Mouse (Mus musculus): ENCODE data around the gene Pxmp2.

The Pxmp2 gene

DNA sequence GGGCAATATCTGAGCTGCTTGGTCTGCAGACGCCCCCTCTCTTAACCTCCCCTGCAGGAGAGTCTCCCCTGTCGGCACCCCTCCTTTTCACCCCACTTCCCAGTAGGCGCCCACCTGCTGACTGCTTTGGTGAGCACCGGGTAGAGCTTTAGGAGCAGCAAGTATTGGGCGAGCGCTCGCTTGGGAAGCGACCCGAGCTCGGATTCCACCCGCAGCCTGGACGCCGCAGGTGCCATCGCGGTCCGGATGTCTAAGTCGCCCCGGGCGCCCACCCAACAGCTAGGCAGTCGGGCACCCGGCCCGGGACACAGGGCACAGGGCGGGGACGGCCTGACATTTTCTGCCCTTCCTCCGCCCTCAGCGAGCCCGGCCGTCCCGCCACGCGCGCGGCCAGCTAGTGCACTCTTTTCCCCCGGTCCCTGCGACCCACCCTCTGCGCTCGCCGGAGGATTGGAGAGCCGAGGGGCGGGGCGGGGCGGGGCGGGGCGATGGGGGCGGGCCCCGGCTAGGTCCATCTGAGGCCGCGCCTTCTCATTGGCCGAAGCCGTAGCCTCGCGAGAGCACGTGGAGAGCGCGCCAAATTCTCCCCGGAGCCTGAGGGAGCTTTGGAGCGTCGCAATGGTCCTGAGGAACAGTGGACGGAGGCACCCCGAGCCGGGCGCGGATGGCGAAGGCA, at the start of gene Pxmp2, which contains the start of gene Pole:
Pxmp2 (minus strand) TSS at position 417 of the 676 bp plus-strand sequence.
Pole (plus strand) TSS at position 537 of the 676 bp plus-strand sequence.
- DNase-seq (ENCODE audit: low spot score in 2 of 2) = peak; percentile 94 to 95

DNA sequence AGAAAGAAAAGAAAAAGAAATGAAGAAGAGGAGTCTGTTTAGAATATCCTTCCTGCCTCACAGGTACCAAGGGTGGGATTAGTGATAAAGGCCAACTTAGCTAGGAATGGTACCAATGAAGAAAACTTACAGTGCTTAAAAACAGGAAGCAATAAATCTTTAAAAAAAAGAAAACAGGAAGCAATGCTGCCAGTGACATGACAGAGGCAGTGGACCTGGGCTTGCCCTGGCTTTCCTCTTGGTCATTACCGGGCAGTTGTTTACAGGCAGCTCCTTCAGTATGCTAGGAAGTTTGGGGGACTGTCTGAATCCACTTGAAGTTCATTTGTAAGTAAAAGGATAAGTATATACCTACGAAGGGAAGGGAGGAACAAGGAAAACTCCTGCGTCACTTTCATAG, 44.5 kb upstream of the Pxmp2 start:
- no peak for DNase-seq (ENCODE audit: low spot score in 2 of 2)

DNA sequence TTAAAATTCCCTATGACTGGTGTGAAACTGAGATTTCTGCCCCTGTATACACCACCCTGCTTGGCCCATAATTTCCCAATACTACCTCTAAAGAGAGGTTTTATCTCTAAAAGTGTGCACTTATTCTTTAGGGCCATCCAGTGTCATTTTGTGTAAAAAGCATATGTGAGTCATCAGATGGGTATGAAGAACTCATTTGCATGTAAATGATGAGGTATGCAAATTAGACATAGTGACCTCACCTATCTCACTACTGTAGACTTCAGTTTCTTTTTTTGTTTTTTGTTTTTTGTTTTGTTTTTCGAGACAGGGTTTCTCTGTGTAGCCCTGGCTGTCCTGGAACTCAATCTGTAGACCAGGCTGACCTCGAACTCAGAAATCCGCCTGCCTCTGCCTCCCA, 27.1 kb upstream of the Pxmp2 start:
- DNase-seq (ENCODE audit: low spot score in 2 of 2) = no peak

DNA sequence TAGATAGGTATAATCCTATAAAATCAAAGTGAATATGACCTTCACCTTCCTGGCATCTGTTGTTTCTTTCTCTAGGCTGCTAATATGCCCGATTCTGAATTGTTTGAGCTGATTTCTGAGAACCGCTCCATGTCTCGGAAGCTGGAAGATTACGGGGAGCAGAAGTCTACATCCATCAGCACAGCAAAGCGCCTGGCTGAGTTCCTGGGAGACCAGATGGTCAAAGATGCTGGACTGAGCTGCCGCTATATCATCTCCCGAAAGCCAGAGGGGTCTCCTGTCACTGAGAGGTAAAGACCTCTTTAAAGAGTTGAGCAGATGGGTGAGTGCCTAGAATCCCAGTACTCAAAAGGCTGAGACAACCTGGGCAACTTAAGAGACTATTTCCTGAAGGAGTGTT, 22.9 kb upstream of the Pxmp2 start:
- no peak for DNase-seq (ENCODE audit: low spot score in 2 of 2)

DNA sequence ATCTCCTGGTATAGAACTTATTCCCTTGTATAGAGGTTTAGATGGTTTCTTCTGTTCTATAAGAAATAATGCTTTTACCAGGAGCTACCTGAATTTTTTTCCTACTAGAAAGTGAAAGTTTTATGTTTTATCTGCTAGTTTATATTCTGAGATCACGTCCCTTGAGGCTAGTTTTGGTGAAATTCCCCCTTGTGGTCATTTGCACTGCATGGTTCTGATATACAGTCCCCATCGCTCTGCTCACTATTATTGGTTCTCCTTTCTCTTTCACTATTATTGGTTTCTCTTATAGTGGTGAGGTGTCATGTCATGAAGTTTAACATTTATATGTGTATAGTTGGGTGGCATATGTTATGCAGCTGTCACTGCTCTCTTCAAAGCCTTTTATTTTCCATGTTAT, 14.6 kb upstream of the Pxmp2 start:
- no peak for DNase-seq (ENCODE audit: low spot score in 2 of 2)

DNA sequence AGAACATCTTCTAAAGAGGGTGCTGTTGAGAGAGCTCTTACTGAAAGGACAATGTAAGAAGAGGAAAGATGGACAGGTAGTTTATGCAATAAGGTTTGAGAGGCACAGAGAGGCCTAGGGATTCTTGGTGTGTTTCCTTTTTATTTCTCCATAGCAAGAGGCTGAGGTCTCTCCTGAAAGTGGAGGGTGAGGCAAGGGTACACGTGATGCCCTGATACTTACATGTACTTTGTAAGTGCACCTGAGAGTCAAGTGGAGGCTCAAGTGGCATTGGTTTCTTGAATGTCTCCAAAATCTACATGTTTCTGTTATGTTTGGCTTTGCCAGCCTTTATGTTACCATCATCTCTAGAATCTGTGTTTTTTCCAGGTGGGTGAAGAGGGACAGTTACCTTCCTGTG, 10.7 kb upstream of the Pxmp2 start:
- DNase-seq (ENCODE audit: low spot score in 2 of 2) = no peak

DNA sequence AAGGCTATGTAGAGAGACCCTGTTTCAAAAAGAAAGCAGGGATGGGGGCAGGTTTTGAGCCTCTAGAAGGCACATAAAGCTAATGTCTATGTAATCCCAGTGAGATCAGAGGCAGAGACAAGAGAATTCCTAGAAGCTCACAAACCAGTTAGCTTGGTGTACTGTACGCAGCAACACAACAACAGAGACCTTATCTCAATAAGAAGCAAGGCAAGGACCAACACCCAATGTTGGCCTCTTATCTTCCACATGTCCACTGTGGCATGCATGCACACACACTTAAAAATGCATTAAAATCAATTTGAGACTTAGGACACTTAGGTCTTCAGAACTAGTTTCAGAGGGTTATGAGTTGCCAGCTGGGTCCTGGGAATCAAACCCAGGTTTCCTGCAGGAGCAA, 5.7 kb upstream of the Pxmp2 start:
- DNase-seq (ENCODE audit: low spot score in 2 of 2) = no peak

DNA sequence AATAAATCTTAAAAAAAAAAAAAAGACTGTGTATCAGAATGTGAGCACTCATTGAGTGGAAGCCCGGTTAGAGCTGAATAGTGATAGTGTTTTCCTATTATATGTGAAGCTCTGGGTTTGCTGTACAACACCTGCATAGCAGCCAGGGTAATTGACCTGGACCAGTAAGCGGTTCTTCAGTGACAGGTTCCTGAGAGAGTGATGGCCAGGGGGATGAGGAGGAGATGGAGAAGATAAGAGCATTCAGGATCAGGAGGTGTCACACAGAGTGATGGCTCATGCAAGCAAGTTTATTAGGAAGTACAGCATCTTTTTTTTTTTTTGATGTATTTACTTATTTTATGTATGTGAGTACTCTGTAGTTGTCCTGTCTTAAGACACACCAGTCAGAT, 1.1 kb upstream of the Pxmp2 start:
- DNase-seq (ENCODE audit: low spot score in 2 of 2) = no peak

DNA sequence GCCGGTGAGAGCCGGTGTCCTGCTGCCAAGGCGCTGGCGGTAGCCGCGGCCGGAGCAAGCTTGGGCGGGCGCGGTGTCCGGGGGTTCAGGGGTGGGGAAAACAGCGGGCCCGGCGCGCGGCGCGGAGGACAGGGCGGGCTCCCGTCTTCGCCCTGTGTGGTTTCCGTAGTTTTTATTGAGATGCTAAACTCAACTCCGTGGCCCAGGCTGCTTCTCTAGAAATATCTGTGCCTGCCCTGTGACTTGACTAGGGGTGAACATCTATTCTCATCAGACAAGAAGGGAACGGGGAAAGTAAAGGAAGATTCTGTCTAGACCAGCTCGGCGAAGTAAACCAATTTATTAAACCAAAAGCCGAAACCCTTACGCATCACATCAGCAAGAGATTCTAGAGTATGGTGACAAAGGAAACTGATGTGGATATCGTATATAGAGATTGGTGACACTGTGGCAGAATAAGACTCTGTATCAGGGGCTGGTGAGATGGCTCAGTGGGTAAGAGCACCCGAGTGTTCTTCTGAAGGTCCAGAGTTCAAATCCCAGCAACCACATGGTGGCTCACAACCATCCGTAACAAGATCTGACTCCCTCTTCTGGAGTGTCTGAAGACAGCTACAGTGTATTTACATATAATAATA, 579 bp upstream of the Pxmp2 start:
- DNase-seq (ENCODE audit: low spot score in 2 of 2) = no peak

DNA sequence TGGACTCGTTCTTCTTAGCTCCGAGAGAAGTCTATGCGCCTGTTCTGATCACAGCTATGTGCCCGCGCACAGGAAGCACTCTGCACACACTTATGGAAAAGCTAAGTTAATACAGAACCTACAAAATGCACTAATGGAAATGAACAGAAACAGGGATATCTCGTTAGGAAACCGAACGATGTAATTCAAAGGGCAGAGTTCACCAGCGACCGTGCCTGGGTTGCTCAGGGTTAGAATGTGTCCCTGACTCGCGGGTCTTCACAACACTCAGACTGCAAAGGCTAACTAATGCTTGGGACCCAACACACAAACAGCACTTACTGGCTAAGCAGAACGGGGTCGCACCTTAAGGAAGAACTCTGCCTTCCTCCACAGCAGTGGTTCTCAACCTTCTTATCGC, 830 bp downstream of the Pxmp2 start:
- no peak for DNase-seq (ENCODE audit: low spot score in 2 of 2)

DNA sequence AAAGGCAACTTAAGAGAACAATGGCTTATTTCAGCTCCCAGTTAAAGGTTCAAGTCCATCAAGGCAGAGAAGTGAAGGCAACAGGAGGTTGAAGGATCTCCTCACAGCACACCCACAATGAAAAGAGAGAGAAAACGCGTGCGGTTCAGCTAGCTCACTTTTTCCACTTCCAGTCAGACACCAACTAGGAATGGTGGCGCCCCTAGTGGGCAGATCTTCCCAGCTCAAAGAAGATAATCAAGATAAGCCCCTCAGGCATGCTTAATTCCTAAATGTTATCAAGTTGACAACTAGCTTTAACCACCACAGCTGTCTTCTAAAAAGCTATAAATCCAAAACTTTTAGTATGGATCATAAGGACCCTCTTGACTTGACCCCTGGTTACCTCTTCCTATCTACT, 1.4 kb downstream of the Pxmp2 start:
- DNase-seq (ENCODE audit: low spot score in 2 of 2) = peak; percentile 38 to 63

DNA sequence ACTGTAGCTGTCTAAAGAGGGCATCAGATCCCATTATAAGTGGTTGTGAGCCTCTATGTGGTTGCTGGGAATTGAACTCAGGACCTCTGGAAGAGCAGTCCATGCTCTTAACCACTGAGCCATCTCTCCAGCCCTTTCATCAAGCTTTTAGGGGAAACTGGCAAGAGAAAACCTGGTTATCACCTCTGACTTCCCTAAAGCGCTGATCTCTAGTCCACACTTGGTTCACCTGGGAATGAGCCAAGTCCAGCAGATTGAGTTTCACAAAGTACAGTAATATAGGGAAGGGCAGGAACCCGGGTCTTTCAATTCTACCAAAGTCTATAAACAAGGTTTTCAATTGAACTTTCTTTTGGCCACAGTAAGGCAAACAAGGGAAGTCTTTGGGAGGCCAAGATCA, 4.0 kb downstream of the Pxmp2 start:
- no peak for DNase-seq (ENCODE audit: low spot score in 2 of 2)

DNA sequence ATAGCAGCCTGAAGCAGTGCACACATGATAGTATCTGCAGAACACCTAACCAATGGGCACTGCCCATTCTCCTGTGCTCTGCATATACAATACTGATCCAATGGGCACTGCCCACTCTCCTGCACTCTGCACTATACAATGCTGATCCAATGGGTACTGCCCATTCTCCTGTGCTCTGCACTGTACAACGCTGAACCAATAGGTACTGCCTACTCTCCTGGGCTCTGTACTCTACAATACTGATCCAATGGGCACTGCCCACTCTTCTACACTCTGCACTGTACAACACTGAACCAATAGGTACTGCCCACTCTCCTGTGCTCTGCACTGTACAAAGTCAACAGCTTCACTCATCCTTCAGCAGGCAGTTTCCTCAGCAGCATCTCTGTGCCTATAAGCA, 9.1 kb downstream of the Pxmp2 start:
- DNase-seq (ENCODE audit: low spot score in 2 of 2) = no peak

DNA sequence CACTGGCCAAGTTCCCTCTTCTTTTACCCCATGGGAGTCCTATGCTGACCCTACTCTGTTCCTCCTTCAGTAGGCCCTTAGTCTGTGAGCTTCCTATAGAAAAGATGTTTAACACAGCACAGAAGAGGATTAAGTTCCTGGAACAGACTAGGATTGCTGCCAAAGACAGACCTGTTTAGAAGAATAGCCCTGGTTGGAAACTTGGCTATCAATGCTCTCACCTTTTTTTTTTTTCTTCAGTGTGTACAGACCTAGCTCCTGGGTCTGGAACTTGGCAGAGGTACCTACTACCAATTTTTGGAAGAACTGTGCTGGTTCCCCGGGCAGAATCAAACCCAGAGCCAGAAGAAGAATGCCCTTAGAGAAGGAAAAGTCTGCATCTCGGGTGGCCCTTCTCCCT, 9.6 kb downstream of the Pxmp2 start:
- no peak for DNase-seq (ENCODE audit: low spot score in 2 of 2)

DNA sequence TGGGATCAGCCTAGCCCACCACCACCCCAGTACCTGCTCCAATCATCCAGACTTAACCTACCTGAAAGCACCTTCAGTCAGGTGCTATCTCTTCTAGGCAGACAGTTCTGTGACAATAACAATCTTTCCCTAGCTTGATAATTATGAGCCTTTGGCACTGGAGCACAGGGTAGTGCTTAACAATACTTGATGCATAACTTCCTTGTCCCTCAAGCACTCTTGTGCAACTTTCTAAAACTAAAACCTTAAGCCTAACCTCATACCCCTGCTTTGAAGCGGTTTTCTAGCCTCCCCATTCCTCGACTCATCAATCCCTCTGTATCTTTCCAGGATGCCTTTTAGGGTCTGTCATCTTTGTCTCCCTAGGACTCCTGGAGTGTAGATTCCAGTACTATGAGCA, 11.1 kb downstream of the Pxmp2 start:
- DNase-seq (ENCODE audit: low spot score in 2 of 2) = no peak

DNA sequence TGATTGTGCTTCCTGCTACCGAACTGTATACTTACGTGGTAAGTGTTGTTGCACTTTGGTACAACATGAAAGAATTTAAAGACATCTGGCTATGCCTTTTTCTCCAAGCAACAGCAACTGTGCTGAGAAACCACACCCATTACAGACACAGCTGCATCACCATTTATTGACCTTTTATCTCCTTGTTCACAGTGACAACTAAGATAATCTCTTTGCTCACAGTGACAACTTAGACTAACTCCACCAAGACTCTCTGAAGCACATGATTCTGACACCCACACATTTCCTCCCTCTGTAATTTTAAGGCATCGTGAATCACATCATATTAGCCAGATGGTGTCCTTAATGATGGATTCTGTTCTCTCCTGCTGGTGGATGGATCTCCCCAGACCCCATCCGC, 11.8 kb downstream of the Pxmp2 start:
- no peak for DNase-seq (ENCODE audit: low spot score in 2 of 2)

DNA sequence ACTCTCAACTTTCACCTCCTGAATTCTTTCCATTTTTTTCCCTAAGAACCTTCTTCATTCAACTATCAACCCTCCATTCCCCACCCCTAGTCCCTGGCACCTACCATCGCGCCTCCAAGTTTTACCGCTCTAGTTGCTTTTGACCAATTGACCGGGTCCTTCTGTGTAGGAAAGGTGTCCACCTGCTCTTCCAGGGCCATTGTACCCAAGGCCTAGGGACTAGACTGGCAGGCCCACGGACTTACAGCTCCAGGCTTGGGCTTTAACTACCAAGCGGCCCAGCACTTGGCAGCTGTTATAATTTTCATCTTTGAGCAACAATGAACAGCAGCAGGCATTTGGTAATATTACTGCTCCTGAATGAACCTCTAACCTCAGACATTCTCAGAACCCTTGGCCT, 15.7 kb downstream of the Pxmp2 start:
- no peak for DNase-seq (ENCODE audit: low spot score in 2 of 2)

DNA sequence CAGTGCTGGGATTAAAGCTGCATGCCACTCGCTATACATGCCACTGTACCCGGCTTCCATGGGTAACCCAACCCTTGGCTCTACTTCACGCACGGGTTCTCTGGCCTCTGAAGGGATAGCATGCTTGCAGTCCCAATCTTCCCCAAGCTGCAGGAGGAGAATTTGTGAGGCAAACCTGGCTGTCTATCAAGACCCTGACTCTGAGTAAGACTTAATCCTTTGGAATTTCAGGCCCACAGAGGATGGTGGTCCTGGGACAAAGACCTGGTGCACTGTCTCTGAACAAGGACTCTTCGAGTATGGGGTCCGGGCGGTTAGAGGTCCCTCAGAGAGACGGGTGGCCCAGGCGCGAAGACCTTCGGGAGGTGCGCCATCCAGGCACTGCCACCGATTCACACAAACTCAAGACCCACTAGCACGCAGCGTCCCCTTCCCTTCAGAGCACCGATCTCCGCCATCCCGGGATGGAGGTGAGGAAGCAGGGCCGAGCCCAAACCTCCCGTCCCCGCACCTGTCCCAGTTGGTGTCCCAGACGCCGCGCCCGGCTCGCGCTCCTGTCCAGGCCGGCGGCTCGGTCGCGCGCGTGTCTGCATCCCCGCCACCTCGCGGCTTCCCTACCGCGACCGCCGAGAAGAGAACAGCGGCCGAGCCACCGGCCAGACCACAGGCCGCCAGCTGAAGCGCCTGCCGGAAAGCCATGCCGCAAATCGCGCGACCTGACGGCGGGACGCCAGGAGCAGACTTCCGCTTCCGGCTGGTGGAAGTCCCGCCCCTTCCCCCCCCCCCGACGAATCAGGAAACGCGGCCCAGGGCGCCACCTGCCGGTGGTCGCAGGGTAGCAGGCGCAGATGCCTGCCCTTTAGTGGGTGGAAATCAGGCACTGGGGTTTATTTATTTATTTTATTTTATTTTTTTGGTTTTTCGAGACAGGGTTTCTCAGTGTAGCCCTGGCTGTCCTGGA, 16.6 kb downstream of the Pxmp2 start, which contains the start of gene Pgam5:
Pgam5 (minus strand) TSS at position 773 of the 961 bp plus-strand sequence.
- DNase-seq (ENCODE audit: low spot score in 2 of 2) = peak; percentile 92 to 95

DNA sequence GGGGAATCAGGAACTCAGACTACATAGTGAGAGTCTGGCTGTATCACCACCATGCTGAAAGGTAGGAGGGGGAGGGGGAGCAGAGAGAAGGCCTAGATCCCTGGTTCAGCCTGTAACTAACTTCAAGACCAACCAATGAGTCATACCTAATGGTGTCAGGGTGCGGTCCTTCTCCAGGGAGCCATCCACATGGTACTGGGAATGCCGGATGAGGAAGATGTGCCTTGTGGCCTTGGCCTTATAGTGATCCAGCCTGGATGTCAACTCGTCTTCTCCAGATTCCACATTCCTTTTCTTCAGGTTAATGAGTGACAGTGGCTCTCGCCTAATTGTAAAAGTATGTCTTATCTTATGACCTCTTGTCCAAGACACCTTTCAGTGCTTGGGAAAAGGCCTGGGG, 19.0 kb downstream of the Pxmp2 start:
- no peak for DNase-seq (ENCODE audit: low spot score in 2 of 2)

DNA sequence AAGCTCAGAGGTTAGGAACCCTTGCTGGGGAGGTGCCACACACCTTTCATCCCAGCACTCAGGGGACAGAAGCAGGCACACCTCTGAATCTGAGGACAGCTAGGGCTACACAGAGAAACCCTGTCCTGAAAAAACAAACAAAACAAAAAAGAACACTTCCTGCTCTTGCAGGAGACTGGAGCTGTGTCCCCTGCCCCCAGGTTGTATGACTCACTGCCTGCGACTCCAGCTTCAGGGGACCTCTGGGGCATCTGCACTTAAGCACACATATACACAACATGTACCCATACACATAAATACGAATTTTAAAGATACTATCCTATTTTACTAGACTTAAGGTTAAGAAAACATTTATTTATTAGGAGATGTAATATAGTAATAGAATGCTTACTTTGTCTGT, 41.9 kb downstream of the Pxmp2 start:
- DNase-seq (ENCODE audit: low spot score in 2 of 2) = no peak

DNA sequence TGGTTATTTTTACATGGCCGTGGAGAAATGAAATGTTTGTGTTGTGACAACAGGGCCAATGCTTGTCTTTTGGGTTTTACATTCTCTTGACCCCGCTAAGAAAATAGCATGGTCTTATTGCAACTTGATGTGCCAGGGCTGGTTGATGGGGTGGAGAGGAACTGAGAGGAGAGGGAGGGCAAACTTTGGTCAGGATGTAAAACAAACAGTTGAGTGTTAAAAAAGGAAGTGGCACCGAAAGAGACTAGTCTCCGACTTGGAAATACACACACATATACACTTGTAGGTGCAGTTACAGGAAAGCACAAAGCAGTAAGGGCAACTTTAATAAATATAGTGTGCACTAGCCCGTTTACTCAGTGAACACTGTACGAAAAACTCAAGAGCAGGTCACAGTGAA, 53.6 kb downstream of the Pxmp2 start:
- no peak for DNase-seq (ENCODE audit: low spot score in 2 of 2)

DNA sequence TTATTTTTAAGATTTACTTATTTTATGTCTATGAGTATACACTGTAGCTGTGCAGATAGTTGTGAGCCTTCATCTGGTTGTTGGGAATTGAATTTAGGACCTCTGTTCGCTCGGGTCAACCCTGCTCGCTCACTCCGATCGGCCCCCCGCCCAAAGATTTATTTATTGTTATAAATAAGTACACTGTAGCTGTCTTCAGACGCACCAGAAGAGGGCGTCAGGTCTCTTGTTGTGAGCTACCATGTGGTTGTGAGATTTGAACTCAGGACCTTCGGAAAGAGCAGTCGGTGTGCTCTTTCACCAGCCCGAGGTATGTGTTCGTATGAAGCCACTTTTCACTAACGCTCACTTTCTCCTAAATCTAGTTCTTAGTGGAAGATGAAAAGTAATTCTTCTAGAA, 54.3 kb downstream of the Pxmp2 start:
- no peak for DNase-seq (ENCODE audit: low spot score in 2 of 2)
